Mouse (Mus musculus) intestine, embryonic 15.5 days (tissue): ENCODE measurements around the gene Taf9b. TPM values are rescaled to one million over a fixed set of nuclear protein-coding genes. Genes with fewer than 3 reads are reported as not detected.
"Not testable (repeated sequence)": the region's sequence is repeated elsewhere in the genome, so short reads cannot be mapped to it uniquely, and the experiment has no call there.

Experiments
- ATAC-seq: fragments of 200-750 bp; cut with Nextera tagmentation; 2 replicates; pipeline ENCODE4 v1.8.0; 2017; ENCODE audit warnings: moderate TSS enrichment, moderate library complexity
- H3K27ac ChIP-seq: fragments of 300-500 bp; sonication (generic); 2 replicates; pipeline ENCODE4 v1.5.1; 2015; ENCODE audit warnings: mild to moderate bottlenecking, inconsistent platforms
- H3K27me3 ChIP-seq: fragments of 300-500 bp; sonication (generic); replicated peaks from 2 replicates; pipeline ENCODE4 v1.6.1; 2015; ENCODE audit warnings: inconsistent platforms
- H3K36me3 ChIP-seq: fragments of 300-500 bp; sonication (generic); 2 replicates; pipeline ENCODE4 v1.6.1; 2015; ENCODE audit warnings: inconsistent platforms
- H3K4me1 ChIP-seq: fragments of 300-500 bp; sonication (generic); replicated peaks from 2 replicates; pipeline ENCODE4 v1.6.1; 2015; ENCODE audit warnings: inconsistent platforms
- H3K4me2 ChIP-seq: fragments of 300-500 bp; sonication (generic); replicated peaks from 2 replicates; pipeline ENCODE4 v1.6.1; 2015; ENCODE audit warnings: mild to moderate bottlenecking, inconsistent platforms
- H3K4me3 ChIP-seq: fragments of 300-500 bp; sonication (generic); replicated peaks from 2 replicates; pipeline ENCODE4 v1.5.1; 2015; ENCODE audit warnings: inconsistent platforms
- H3K9ac ChIP-seq: fragments of 300-500 bp; sonication (generic); 2 replicates; pipeline ENCODE4 v1.6.1; 2015; ENCODE audit warnings: inconsistent platforms
- H3K9me3 ChIP-seq: fragments of 300-500 bp; sonication (generic); 2 replicates; pipeline ENCODE4 v1.6.1; 2016; ENCODE audit warnings: inconsistent platforms
- WGBS: fragments of 180-500 bp; shearing (Covaris S2); methylation state at CpG from one replicate; pipeline ENCODE4 v1.1.7; 2015; 5-methylcytosine and 5-hydroxymethylcytosine counted together
- polyA plus RNA-seq: library from polyadenylated mRNA; unstranded; fragments of >200 nt; fragmentation: Nextera tagmentation; extraction: Ambion mirVana; gene quantifications from 2 replicates; pipeline ENCODE4 v1.2.1, GENCODE M21; 2015

Taf9b gene
- 8.8 TPM in 2 replicates for polyA plus RNA-seq

DNA sequence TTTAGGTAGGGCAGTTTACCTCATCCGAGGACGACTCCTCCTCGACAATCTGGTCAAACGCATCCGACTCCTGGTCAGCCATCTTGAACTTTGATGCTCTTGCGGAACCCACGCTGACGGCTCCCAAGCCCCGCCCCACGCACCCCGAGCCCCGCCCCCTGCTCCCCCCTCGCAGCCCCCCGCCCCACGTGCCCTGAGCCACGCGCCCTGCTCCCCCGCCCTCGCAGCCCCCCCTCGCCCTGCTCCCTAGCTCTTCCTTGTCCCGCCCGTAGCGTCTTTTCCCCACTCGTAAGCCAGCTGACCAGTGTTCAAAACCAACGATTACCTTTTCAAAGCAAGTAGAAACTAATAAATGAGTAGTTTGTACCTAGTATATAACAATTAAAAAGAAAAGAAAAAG, at the start of gene Taf9b:
Gene Taf9b, minus strand, starts transcription at position 101 of the 400 bp plus-strand sequence.
- 85% methylated on average over 25 of the region's 25 CpGs for WGBS
- Histone ChIP-seq H3K9me3 (no peaks in the 10 kb centered on the region), H3K27ac (no peak within 1 kb of the TSS), H3K4me1 (no peaks in the 10 kb centered on the region), H3K36me3 (no peaks in the 10 kb centered on the region), H3K4me3 (peak within 1 kb of the TSS; percentile 57; the same call in 1 of the 2 replicates), H3K4me2 (peak within 1 kb of the TSS; percentile 58), H3K9ac (no peak within 1 kb of the TSS), H3K27me3 (no peaks in the 10 kb centered on the region)
- no peak for ATAC-seq

DNA sequence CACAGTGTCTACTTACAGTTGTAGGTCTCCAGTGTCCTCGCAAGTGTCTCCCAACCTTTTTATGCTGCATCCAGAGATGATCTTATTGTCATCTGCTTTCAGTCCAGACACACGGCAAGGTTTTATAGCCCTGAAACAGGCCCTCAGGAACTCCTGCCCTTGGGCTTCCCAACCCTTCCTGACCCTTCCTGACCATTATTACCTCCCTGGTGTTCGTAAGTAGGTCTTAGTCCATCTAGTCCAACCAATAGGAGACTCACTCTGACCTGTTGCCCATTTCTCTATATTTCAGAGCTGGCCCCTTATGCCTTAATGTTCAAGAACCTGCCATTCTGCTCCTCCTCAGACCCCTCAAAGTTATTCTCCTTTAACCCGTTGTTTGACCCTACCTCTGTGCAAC, 34.3 kb upstream of the Taf9b start, which contains the start of gene Fnd3c2:
Gene Fnd3c2, minus strand, starts transcription at position 101 of the 400 bp plus-strand sequence.
- Histone ChIP-seq H3K9ac (no peak within 1 kb of the TSS), H3K36me3 (no peaks in the 10 kb centered on the region), H3K9me3 (no peaks in the 10 kb centered on the region), H3K27me3 (no peaks in the 10 kb centered on the region), H3K4me1 (no peaks in the 10 kb centered on the region), H3K4me3 (no peak within 1 kb of the TSS), H3K4me2 (no peak within 1 kb of the TSS), H3K27ac (no peak within 1 kb of the TSS)
- no peak for ATAC-seq
- WGBS, result 89% methylated on average over 4 of the region's 4 CpGs

DNA sequence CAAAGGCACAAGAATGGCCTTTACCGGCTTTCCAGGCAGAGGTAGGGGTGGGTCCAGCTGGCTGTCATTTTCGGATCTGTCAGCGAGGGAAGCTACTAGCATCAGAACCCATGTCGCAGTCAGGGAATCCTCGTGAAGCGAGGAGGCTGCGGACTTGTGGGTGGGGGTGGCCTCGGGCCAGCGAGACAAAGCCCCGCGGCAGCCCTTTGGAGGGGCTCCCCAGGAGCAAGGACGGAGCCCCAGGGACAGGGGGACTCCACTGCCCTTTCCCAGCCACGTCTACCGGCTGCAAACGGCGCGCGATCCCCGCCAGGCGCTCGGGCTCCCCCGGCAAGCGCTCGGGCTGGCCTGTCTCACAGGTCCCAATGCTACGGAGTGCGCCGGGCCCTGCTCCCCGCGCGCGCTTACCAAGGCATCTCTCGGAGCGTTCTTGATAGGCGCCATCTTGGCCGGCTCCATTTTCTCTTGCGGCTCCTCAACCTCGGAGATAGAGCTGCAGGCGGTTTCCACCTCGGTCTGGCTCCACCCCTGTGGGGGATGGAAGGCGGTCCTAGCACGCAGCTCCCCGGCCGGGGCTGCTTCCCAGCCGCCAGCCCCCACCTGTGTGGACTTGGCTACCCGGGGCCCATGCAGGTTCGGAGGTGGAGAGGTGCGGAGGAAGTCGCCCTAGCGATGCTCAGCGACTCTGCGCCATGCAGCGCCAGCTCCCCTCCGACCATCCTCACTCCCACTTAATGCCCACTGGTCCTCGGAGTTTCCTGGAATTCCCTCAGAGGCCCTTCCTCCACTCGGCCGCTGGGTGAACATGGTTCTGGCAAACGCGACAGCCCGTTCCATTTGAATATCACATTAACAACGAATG, 1.6 kb downstream of the Taf9b start:
- peak overlapping the region; percentile 66 for H3K9ac ChIP-seq
- H3K9me3 ChIP-seq, result no peaks in the 10 kb centered on the region
- WGBS, result 23% methylated on average over 60 of the region's 60 CpGs
- no peaks in the 10 kb centered on the region for H3K36me3 ChIP-seq
- H3K4me2 ChIP-seq, result peak overlapping the region; percentile 58
- H3K4me3 ChIP-seq, result peak overlapping the region; percentile 57
- H3K27me3 ChIP-seq, result no peaks in the 10 kb centered on the region
- peak overlapping the region; percentile 66 for H3K27ac ChIP-seq
- H3K4me1 ChIP-seq, result no peaks in the 10 kb centered on the region
- ATAC-seq, result peak; percentile 97

- no peaks in the 10 kb centered on the region for H3K36me3 ChIP-seq
- no peak overlapping the region for H3K4me3 ChIP-seq
- no peaks in the 10 kb centered on the region for H3K9me3 ChIP-seq
- no peak for ATAC-seq
- no peak overlapping the region for H3K4me2 ChIP-seq
- no peak overlapping the region for H3K27ac ChIP-seq
- H3K9ac ChIP-seq, result no peak overlapping the region
- 83% methylated on average over 2 of the region's 2 CpGs for WGBS
- H3K27me3 ChIP-seq, result no peaks in the 10 kb centered on the region
- no peaks in the 10 kb centered on the region for H3K4me1 ChIP-seq
Observed at GRCm38 (mm10) chrX:106209100-106209499, 11.9 kb downstream of the Taf9b start.

DNA sequence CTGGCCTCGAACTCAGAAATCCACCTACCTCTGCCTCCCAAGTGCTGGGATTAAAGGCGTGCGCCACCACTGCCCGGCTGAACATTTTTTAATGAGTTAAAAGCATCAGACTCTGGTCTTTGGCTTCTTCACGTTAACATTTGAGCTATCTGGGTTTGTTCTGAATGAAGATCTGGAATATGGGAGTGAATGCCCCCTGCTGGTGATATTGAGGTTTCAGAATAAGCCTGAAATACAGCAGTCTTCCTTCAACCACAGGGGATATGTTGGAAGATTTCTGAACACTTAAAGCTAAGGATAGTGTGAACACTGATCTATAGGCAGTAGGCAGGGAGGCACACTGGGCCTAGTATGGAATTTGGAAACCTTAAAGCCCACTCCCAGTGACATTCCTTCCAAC, 22.1 kb downstream of the Taf9b start:
- Histone ChIP-seq H3K9me3 (no peaks in the 10 kb centered on the region), H3K4me2 (no peak overlapping the region), H3K4me1 (no peaks in the 10 kb centered on the region), H3K36me3 (no peaks in the 10 kb centered on the region), H3K27ac (no peak overlapping the region), H3K4me3 (no peak overlapping the region), H3K9ac (no peak overlapping the region), H3K27me3 (no peaks in the 10 kb centered on the region)
- no peak for ATAC-seq
- 84% methylated on average over 5 of the region's 5 CpGs for WGBS

DNA sequence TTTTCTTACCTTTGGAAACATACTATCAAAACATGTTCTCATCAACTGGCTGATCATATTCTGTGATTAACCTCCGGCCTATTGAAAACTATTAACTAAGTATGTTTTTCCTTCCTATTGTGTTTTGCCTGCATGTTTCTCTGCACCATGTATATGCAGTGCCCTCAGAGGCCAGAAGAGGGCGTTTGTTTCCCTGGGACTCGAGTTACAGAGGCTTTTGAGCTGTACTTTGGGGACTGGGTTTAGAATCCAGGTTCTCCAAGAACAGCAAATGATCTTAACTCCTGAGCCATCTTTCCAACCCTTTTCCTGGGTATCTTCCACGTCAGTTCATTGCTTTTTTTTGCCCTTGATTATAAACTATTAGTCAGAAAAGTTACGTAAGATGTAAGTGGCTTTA, 23.6 kb downstream of the Taf9b start:
- WGBS, result 63% methylated on average over 5 of the region's 5 CpGs
- H3K36me3 ChIP-seq, result no peaks in the 10 kb centered on the region

GRCm38 (mm10) chrX:106194361-106194760, 26.6 kb downstream of the Taf9b start:
- 82% methylated on average over 6 of the region's 6 CpGs for WGBS
- H3K4me2 ChIP-seq, H3K9ac ChIP-seq, H3K4me1 ChIP-seq, H3K4me3 ChIP-seq, H3K27me3 ChIP-seq, H3K27ac ChIP-seq, ATAC-seq, H3K36me3 ChIP-seq, H3K9me3 ChIP-seq: not testable (repeated sequence)

More for the DNA sequence above, 23.6 kb downstream of the Taf9b start:
- Histone ChIP-seq H3K9me3 (no peaks in the 10 kb centered on the region), H3K27me3 (no peaks in the 10 kb centered on the region), H3K27ac (no peak overlapping the region), H3K4me1 (no peaks in the 10 kb centered on the region), H3K4me2 (no peak overlapping the region), H3K4me3 (no peak overlapping the region), H3K9ac (no peak overlapping the region)
- no peak for ATAC-seq

GRCm38 (mm10) chrX:106190091-106190490, 30.9 kb downstream of the Taf9b start:
- ATAC-seq, result no peak
- no peaks in the 10 kb centered on the region for H3K36me3 ChIP-seq
- H3K27me3 ChIP-seq, result no peaks in the 10 kb centered on the region
- H3K4me3 ChIP-seq, result peak overlapping the region; percentile 45; the same call in 1 of the 2 replicates
- H3K4me2 ChIP-seq, result peak overlapping the region; percentile 58; the same call in 1 of the 2 replicates
- no peaks in the 10 kb centered on the region for H3K9me3 ChIP-seq
- no peaks in the 10 kb centered on the region for H3K4me1 ChIP-seq
- H3K27ac ChIP-seq, result no peak overlapping the region
- WGBS, result 40% methylated on average over 4 of the region's 4 CpGs
- no peak overlapping the region; the same call in 1 of the 2 replicates for H3K9ac ChIP-seq

GRCm38 (mm10) chrX:106189356-106189755, 31.6 kb downstream of the Taf9b start:
- peak overlapping the region; percentile 45 for H3K4me3 ChIP-seq

GRCm38 (mm10) chrX:106187737-106188136, 33.2 kb downstream of the Taf9b start:
- peak overlapping the region; percentile 74 for H3K27ac ChIP-seq
- H3K4me3 ChIP-seq, result peak overlapping the region; percentile 45
- H3K9ac ChIP-seq, result peak overlapping the region; percentile 53
- 23% methylated on average over 12 of the region's 12 CpGs for WGBS
- no peaks in the 10 kb centered on the region for H3K27me3 ChIP-seq
- H3K4me1 ChIP-seq, result no peaks in the 10 kb centered on the region
- H3K36me3 ChIP-seq, result no peaks in the 10 kb centered on the region
- H3K4me2 ChIP-seq, result peak overlapping the region; percentile 58
- H3K9me3 ChIP-seq, result no peaks in the 10 kb centered on the region
- ATAC-seq, result peak; percentile 57

More at GRCm38 (mm10) chrX:106189356-106189755, 31.6 kb downstream of the Taf9b start:
- H3K4me2 ChIP-seq, result peak overlapping the region; percentile 58
- 58% methylated on average over 5 of the region's 5 CpGs for WGBS
- H3K27ac ChIP-seq, result no peak overlapping the region
- H3K9me3 ChIP-seq, result no peaks in the 10 kb centered on the region
- H3K27me3 ChIP-seq, result no peaks in the 10 kb centered on the region
- H3K4me1 ChIP-seq, result no peaks in the 10 kb centered on the region
- H3K36me3 ChIP-seq, result no peaks in the 10 kb centered on the region
- no peak for ATAC-seq
- H3K9ac ChIP-seq, result no peak overlapping the region

DNA sequence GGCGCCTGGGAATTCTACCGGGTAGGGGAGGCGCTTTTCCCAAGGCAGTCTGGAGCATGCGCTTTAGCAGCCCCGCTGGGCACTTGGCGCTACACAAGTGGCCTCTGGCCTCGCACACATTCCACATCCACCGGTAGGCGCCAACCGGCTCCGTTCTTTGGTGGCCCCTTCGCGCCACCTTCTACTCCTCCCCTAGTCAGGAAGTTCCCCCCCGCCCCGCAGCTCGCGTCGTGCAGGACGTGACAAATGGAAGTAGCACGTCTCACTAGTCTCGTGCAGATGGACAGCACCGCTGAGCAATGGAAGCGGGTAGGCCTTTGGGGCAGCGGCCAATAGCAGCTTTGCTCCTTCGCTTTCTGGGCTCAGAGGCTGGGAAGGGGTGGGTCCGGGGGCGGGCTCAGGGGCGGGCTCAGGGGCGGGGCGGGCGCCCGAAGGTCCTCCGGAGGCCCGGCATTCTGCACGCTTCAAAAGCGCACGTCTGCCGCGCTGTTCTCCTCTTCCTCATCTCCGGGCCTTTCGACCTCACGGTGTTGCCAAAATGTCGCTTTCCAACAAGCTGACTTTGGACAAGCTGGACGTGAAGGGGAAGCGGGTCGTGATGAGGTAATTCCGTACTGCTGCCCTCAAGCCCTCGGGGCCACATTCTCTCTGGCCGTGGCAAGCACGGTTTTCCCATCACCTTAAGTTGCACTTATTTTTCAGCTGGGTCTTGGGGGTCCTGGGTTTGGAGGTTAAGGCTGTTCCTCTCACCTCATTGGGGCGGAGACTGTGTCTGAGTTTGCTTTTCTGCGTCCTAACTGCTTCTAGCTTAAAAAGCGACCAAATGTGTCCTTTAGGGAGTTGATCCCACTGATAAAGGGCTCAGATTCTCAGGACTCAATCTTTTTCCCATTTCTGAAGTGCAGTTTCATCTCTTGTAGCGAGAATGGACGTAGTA, 34.0 kb downstream of the Taf9b start, which contains the start of gene Pgk1:
Gene Pgk1, plus strand, starts transcription at position 388 of the 937 bp plus-strand sequence.
- Histone ChIP-seq H3K4me1 (no peaks in the 10 kb centered on the region), H3K4me3 (peak within 1 kb of the TSS; percentile 45), H3K27ac (peak within 1 kb of the TSS; percentile 81), H3K9ac (peak within 1 kb of the TSS; percentile 53), H3K36me3 (no peaks in the 10 kb centered on the region), H3K27me3 (no peaks in the 10 kb centered on the region), H3K4me2 (peak within 1 kb of the TSS; percentile 58), H3K9me3 (no peaks in the 10 kb centered on the region)
- 15% methylated on average over 55 of the region's 55 CpGs for WGBS
- peak; percentile 96 for ATAC-seq

GRCm38 (mm10) chrX:106185706-106186105, 35.3 kb downstream of the Taf9b start:
- H3K36me3 ChIP-seq, result no peaks in the 10 kb centered on the region
- no peak for ATAC-seq
- H3K27ac ChIP-seq, result peak overlapping the region; percentile 81
- 18% methylated on average over 5 of the region's 5 CpGs for WGBS
- H3K27me3 ChIP-seq, result no peaks in the 10 kb centered on the region
- H3K4me3 ChIP-seq, result no peak overlapping the region
- H3K9ac ChIP-seq, result no peak overlapping the region
- H3K4me2 ChIP-seq, result no peak overlapping the region
- no peaks in the 10 kb centered on the region for H3K9me3 ChIP-seq
- H3K4me1 ChIP-seq, result no peaks in the 10 kb centered on the region
